Mouse (Mus musculus) kidney, adult 2 months (tissue): ENCODE data around the gene Sfmbt1. TPM values are rescaled to one million over a fixed set of nuclear protein-coding genes. Genes with fewer than 3 reads are reported as not detected.
A peak's percentile ranks its signal among the peaks of the same experiment; 100 is the strongest.

Source experiments
- DNase-seq: peaks from one replicate; pipeline ENCODE4 v3.0.0; 2021
- H3K27ac ChIP-seq: fragments of 200-500 bp; 2 replicates; pipeline ENCODE4 v1.5.1; 2012; ENCODE audit warnings: low read depth, low read length, control low read depth, inconsistent platforms; ENCODE audit not compliant: insufficient read depth
- H3K27me3 ChIP-seq: fragments of 200-500 bp; replicated peaks from 2 replicates; pipeline ENCODE4 v1.6.1; 2012; ENCODE audit warnings: mild to moderate bottlenecking, moderate library complexity, low read length, inconsistent platforms; ENCODE audit not compliant: control insufficient read depth, insufficient read depth
- H3K36me3 ChIP-seq: fragments of 200-500 bp; 2 replicates; pipeline ENCODE4 v1.6.1; 2012; ENCODE audit warnings: mild to moderate bottlenecking, moderate library complexity, low read length, inconsistent platforms; ENCODE audit not compliant: control insufficient read depth, insufficient read depth
- H3K4me1 ChIP-seq: fragments of 200-500 bp; 2 replicates; pipeline ENCODE4 v1.6.1; 2011; ENCODE audit warnings: low read length; ENCODE audit not compliant: control insufficient read depth, insufficient read depth
- H3K4me3 ChIP-seq: fragments of 200-500 bp; 2 replicates; pipeline ENCODE4 v1.5.1; 2011; ENCODE audit warnings: mild to moderate bottlenecking, low read depth, low read length, control low read depth; ENCODE audit not compliant: insufficient read depth
- CTCF ChIP-seq: fragments of 200-500 bp; conservative IDR thresholded peaks from 2 replicates; pipeline ENCODE4 v1.5.1; 2011; ENCODE audit warnings: low read depth, mild to moderate bottlenecking, control low read depth, low read length, moderate library complexity, mixed read lengths; ENCODE audit not compliant: insufficient read depth, insufficient read length
- POLR2A ChIP-seq: fragments of 200-500 bp; IDR thresholded peaks from one replicate; pipeline ENCODE4 v1.6.1; 2011; ENCODE audit warnings: low read depth, low read length, control low read depth
- WGBS: fragments of 180-500 bp; shearing (Covaris S2); methylation state at CpG from one replicate; pipeline ENCODE4 v1.1.7; 2018; 5-methylcytosine and 5-hydroxymethylcytosine counted together
- polyA plus RNA-seq: library from polyadenylated mRNA; depleted of rRNA; stranded (reverse); fragments of >200 nt; gene quantifications from 2 replicates; pipeline ENCODE4 v1.2.3, GENCODE M21; 2012; rRNA removed

Sfmbt1 gene
- polyA plus RNA-seq, 1 experiment: 3.3 TPM

DNA sequence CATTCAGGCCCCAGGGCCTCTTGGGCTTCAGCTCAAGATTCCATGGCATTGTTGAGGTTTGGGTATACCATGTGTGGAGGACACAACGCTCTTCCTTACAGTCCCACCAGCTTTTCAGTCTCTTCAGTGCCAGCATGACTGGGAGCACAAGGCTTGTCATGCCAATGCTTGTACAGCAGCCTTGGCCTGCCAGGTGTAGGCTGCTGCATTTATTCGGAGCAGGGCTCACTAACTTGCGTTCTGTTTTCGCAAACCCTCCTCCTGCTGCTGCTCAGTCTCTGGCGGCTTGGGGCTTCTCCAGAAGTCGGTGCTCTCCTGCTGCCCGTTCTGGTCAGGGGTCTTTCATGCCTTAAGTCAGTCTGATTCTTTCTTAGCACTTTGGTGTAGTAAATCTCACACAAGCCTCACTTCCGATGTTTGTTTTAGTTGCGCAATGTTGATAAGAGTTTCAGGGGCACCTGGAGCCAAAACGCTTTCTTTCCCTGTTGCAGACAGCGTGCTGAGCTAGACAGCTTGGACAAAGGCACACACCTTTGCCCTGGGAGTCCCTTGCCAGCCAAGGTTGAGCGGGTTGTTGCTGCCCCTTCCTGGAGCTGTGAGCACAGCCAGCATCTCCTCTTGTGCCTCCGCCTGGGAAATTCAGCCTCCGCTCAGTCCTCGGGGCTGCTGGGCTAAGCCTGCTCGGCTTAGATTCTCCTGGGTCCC lies 146.9 kb downstream of the Sfmbt1 start:
- Histone ChIP-seq H3K4me1 (no peaks in the 10 kb centered on the region), H3K36me3 (no peaks in the 10 kb centered on the region), H3K27ac (no peak overlapping the region), H3K27me3 (no peaks in the 10 kb centered on the region), H3K4me3 (no peak overlapping the region)
- WGBS: 53% methylated on average over 16 of the region's 16 CpGs
- peak; percentile 45 for DNase-seq
- TF ChIP-seq POLR2A (no peak), CTCF (no peak)

DNA sequence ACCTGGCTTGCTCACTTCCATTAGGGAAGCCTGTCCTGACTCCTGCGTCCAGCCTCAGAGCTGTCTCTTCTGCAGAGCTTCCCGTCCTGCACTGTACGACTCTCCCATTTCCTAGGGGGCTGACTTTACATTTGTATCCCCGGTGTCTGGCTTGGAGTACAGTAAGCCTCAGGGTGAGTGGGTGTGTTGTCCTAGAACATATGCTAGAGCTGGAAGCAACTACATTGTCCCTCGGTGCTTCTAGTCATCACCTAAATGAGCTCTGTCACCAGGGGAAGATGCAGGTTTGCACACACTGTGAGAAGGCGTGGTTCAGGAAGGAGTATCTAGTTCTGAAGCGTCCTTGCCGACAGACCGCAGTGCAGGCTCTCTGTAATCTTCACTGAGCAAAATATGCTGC lies 147.7 kb downstream of the Sfmbt1 start:
- Histone ChIP-seq H3K4me3 (no peak overlapping the region), H3K4me1 (no peaks in the 10 kb centered on the region), H3K36me3 (no peaks in the 10 kb centered on the region), H3K27ac (no peak overlapping the region), H3K27me3 (no peaks in the 10 kb centered on the region)
- WGBS: 81% methylated on average over 9 of the region's 9 CpGs
- DNase-seq: no peak
- TF ChIP-seq CTCF (no peak), POLR2A (no peak)

DNA sequence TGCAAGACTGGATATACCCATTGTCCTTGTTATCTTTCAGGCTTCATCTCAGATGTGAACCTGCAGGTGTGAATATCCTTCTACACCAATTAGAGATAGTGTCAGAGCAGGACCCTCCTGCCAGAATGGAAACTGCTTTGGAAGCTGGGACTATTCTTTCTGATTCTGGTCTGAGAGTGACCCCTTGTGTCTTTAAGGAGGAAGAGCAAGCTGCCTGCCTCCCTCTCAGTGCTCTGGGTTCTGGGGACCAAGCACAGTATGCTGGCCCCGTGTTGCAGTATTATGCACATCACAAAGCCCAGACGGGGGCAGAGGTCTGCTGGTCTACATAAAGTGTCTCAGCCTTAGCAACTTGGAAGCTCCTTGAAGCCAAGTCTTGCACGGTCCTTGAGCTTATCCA lies 150.7 kb downstream of the Sfmbt1 start:
- no peaks in the 10 kb centered on the region for H3K27me3 ChIP-seq
- TF ChIP-seq POLR2A: no peak
- TF ChIP-seq CTCF: peak; percentile 66
- H3K36me3 ChIP-seq: no peaks in the 10 kb centered on the region
- H3K27ac ChIP-seq: no peak overlapping the region
- WGBS: 69% methylated on average over 3 of the region's 3 CpGs
- no peak overlapping the region for H3K4me3 ChIP-seq
- no peak for DNase-seq
- H3K4me1 ChIP-seq: no peaks in the 10 kb centered on the region

DNA sequence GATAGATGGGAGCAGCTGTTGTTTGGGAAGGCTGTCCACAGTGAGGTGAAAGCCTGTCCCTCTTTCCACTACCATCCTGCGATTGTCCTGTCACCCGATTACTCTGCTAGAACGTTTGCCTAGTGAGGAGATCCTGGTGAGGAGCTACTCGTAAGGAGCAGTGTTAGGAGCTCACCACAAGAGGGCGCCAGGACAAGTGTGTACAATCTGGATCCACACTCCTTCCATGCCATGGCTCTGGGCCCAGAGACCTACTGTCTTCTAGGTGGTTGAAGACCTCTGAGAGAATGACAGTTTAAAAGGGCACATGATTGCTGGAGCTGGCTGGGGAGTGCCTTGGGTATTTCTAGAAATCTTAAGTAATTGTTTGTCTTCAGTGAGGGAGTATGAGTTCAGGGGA lies 152.4 kb downstream of the Sfmbt1 start:
- no peak overlapping the region for H3K27ac ChIP-seq
- H3K4me1 ChIP-seq: no peaks in the 10 kb centered on the region
- H3K4me3 ChIP-seq: no peak overlapping the region
- peak; percentile 78 for DNase-seq
- H3K36me3 ChIP-seq: no peaks in the 10 kb centered on the region
- TF ChIP-seq POLR2A (no peak), CTCF (peak; percentile 97)
- WGBS: 24% methylated on average over 5 of the region's 5 CpGs
- no peaks in the 10 kb centered on the region for H3K27me3 ChIP-seq

DNA sequence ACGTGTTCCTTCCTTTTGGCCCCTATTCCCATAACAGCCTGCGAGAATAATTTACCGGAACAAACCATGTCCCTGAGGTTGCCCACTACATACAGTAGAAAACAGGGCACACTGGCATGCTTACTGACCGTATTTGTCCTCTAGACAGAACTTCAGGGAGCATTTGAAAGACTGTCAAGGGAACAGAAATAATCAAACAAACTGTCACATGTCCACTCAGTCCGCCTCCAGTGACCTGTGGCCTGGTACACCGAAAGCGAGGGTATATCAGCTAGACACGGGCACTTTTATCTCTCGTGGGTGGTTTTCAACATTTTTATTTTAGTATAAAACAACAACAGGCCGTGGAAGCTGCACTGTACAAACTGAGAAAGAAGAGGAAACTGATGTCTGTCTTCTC lies 154.2 kb downstream of the Sfmbt1 start:
- WGBS: 89% methylated on average over 10 of the region's 10 CpGs
- Histone ChIP-seq H3K27ac (no peak overlapping the region), H3K4me1 (no peaks in the 10 kb centered on the region), H3K4me3 (no peak overlapping the region), H3K36me3 (no peaks in the 10 kb centered on the region), H3K27me3 (no peaks in the 10 kb centered on the region)
- no peak for DNase-seq
- TF ChIP-seq POLR2A (no peak), CTCF (no peak)

DNA sequence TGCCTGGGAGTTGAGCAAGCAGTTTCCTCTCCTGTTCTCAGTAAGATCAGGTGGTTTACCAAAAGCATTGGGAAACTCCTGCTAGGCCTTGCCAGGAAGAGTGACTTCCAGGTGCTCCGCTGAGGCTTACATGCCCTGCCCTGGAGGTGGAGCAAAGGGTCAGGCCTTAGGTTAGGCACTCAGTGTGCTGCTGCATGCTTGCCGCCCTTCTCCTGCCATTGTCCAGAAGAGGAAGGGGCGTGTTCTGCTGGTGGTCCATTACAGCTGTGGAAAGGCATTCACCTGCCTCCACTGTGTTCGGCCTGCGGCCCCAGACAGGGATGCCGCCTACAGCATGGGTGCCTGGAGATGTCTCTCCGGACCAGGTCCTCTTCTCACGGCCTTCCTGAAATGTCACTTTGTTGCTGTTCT lies 154.7 kb downstream of the Sfmbt1 start:
- TF ChIP-seq POLR2A (no peak), CTCF (no peak)
- Histone ChIP-seq H3K27ac (no peak overlapping the region), H3K36me3 (no peaks in the 10 kb centered on the region), H3K4me3 (no peak overlapping the region), H3K27me3 (no peaks in the 10 kb centered on the region), H3K4me1 (no peaks in the 10 kb centered on the region)
- no peak for DNase-seq
- 90% methylated on average over 8 of the region's 8 CpGs for WGBS

DNA sequence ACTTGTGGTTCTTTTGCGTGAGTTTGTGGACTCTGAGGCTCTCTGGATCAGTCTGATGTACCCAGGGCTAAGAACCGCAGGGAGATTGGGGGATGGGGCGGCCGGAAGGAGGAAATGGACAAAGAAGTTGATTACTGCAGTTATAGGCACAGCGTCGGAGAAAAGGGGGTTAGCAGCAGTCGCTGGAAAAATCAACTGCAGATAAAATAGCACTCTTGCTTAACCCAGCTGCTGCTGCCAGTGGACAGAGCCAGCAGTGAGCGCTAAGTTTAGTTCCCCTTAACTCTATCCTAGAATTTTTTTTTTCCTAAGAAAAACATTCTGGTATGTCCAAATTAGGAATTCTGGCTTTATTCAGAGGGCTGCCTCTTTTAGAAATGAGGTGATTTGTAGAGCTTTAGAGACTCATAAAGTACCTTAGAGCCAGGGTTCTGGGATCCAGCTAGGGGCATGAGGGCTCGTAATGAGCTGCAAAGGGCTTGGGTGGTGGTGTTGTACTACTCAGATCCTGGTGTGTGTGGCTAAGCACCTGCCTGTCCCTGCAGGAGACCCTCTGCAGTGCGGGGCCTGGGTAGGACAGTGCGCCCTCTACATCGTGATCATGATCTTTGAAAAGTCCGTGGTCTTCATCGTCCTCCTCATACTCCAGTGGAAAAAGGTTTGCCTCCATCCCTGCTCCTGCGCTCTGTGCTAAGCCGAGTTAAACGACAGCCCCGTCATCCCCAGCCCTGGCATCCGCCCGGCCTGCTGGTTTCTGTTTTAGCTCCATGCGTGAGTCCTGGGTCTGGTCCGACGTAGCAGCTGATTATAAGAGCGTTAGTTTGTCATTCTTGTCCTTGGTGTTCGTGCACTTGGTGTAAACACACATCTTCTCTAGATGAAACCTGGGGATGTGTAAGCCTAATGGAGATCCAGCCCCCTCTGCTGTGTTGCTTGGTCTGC lies 155.8 kb downstream of the Sfmbt1 start:
- no peaks in the 10 kb centered on the region for H3K27me3 ChIP-seq
- H3K36me3 ChIP-seq: no peaks in the 10 kb centered on the region
- 0 out of 2 replicates have a peak, but pooled peaks cover 3% of the 10 kb centered on the region for H3K4me1 ChIP-seq
- 81% methylated on average over 25 of the region's 25 CpGs for WGBS
- TF ChIP-seq CTCF: no peak
- DNase-seq: peak; percentile 19
- no peak overlapping the region for H3K4me3 ChIP-seq
- H3K27ac ChIP-seq: peak overlapping the region; percentile 50; the same call in 1 of the 2 replicates

Other genes with a start within 250 kb of the Sfmbt1 start
- 18.0 and 24.9 TPM in 2 replicates for gene Dcp1a, start 235.3 kb upstream of the Sfmbt1 start, polyA plus RNA-seq
- gene Cacna1d, start 223.4 kb upstream of the Sfmbt1 start, polyA plus RNA-seq: 4.0 and 4.9 TPM in 2 replicates
- gene Tkt, start 166.5 kb upstream of the Sfmbt1 start, polyA plus RNA-seq: 393 and 447 TPM in 2 replicates
- 80.6 and 96.2 TPM in 2 replicates for gene Prkcd, start 88.6 kb upstream of the Sfmbt1 start, polyA plus RNA-seq
- 17.6 and 18.8 TPM in 2 replicates for gene Rft1, start 60.5 kb upstream of the Sfmbt1 start, polyA plus RNA-seq
- gene Tmem110, start 110.7 kb downstream of the Sfmbt1 start, polyA plus RNA-seq: 14.1 and 15.1 TPM in 2 replicates
- gene Mustn1, start 164.4 kb downstream of the Sfmbt1 start, polyA plus RNA-seq: 8.2 and 9.2 TPM in 2 replicates
- gene Itih4, start 171.6 kb downstream of the Sfmbt1 start, polyA plus RNA-seq: 0.38 and 0.62 TPM in 2 replicates
- 0.43 and 0.56 TPM in 2 replicates for gene Itih3, start 208.9 kb downstream of the Sfmbt1 start, polyA plus RNA-seq
- gene Itih1, start 228.4 kb downstream of the Sfmbt1 start, polyA plus RNA-seq: 1.1 and 1.3 TPM in 2 replicates
- 5.3 and 6.2 TPM in 2 replicates for gene Nek4, start 236.5 kb downstream of the Sfmbt1 start, polyA plus RNA-seq